Mouse (Mus musculus) MEL (cell line): ENCODE data around the gene Rpl12.

Experiments used
- CTCF ChIP-seq, 3 experiments: IDR thresholded peaks in 2 of 3; conservative IDR thresholded peaks in 1 of 3; 2 replicates each; pipeline ENCODE4 v1.5.1; 2011 to 2012; ENCODE audit warnings: low read length in 3 of 3, low read depth in 2 of 3, mild to moderate bottlenecking in 2 of 3, improper control_type of control experiment in 1 of 3, inconsistent platforms in 1 of 3, mixed read lengths in 1 of 3, moderate library complexity in 1 of 3; ENCODE audit not compliant: control insufficient read depth in 1 of 3, insufficient read depth in 1 of 3, poor library complexity in 1 of 3, severe bottlenecking in 1 of 3
- E2F4 ChIP-seq: IDR thresholded peaks from 2 replicates; pipeline ENCODE4 v1.6.1; 2011; ENCODE audit warnings: low read depth, low read length, improper control_type of control experiment, borderline replicate concordance
- EP300 ChIP-seq, 2 experiments: IDR thresholded peaks; 2 replicates each; pipeline ENCODE4 v1.6.1; 2011; ENCODE audit warnings: improper control_type of control experiment in 2 of 2, low read length in 2 of 2, low read depth in 1 of 2, mild to moderate bottlenecking in 1 of 2
- POLR2A ChIP-seq, 2 experiments: IDR thresholded peaks; 2 replicates each; pipeline ENCODE4 v1.6.1; 2011 to 2012; ENCODE audit warnings: low read length in 2 of 2, mild to moderate bottlenecking in 2 of 2, control low read depth in 1 of 2, improper control_type of control experiment in 1 of 2, low read depth in 1 of 2, moderate library complexity in 1 of 2; ENCODE audit not compliant: control insufficient read depth in 1 of 2, insufficient read depth in 1 of 2, poor library complexity in 1 of 2

DNA sequence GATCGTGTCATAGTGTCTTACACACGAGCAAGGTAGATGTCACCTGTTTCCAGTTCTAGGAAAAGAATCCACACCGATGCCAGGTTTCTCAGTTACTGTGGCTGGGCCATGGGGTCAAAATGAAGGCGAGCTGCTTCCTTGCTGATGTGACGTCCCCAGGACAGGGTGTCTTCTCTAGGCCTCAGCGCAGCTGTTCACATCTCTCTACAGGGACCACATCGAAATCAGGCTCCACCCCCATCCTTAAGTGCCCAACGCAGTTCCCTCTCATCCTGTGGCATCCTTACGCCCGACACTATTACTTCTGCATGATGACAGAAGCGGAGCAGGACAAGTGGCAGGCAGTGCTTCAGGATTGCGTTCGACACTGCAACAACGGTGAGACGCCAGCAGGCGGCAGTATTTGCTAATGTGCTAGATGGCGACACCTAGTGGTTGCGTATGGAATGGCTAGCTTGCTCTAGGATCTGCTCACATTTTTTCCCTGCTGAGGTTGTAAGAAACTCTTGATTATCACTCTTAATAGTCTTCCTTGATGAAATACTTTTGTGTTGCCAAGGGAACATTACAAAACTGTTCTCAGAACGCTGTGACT, 49.1 kb upstream of the Rpl12 start:
- TF ChIP-seq CTCF (IDR thresholded peaks at IDR 0.05 in 2 of 3, conservative IDR thresholded peaks at IDR 0.05 in 1 of 3; ENCODE audit: control insufficient read depth in 1 of 3, insufficient read depth in 1 of 3, low read depth in 2 of 3, low read length in 3 of 3, poor library complexity in 1 of 3, severe bottlenecking in 1 of 3) (peak in 2 of 3 experiments; percentile 100; a peak in 5 of 6 replicates), POLR2A (IDR thresholded peaks at IDR 0.05; ENCODE audit: control insufficient read depth in 1 of 2, insufficient read depth in 1 of 2, low read depth in 1 of 2, low read length in 2 of 2, poor library complexity in 1 of 2) (no peak), EP300 (IDR thresholded peaks at IDR 0.05; ENCODE audit: low read depth in 1 of 2, low read length in 2 of 2) (no peak), E2F4 (no peak)
